Mouse (Mus musculus): ENCODE results near the gene Grin2a. TPM values are rescaled to one million over a fixed set of nuclear protein-coding genes. Genes with fewer than 3 reads are reported as not detected.

Gene Grin2a
- total RNA-seq, 2 experiments from 2014 or later = not detected

- ATAC-seq (replicated peaks; ENCODE audit: low FRiP score, low TSS enrichment, poor library complexity, severe bottlenecking) = no peak
Measured at GRCm38 (mm10) chr16:9583981-9584380, 411.4 kb downstream of the Grin2a start.

- ATAC-seq (replicated peaks; ENCODE audit: low FRiP score, low TSS enrichment, poor library complexity, severe bottlenecking) = no peak
Measured at GRCm38 (mm10) chr16:9571793-9572192, 423.6 kb downstream of the Grin2a start.

- ATAC-seq (replicated peaks; ENCODE audit: low FRiP score, low TSS enrichment, poor library complexity, severe bottlenecking) = no peak
Measured at GRCm38 (mm10) chr16:9567286-9567685, 428.1 kb downstream of the Grin2a start.

GRCm38 (mm10) chr16:9561816-9562215 lies 433.5 kb downstream of the Grin2a start:
- no peak for ATAC-seq (replicated peaks; ENCODE audit: low FRiP score, low TSS enrichment, poor library complexity, severe bottlenecking)

- ATAC-seq (replicated peaks; ENCODE audit: low FRiP score, low TSS enrichment, poor library complexity, severe bottlenecking) = no peak
Measured at GRCm38 (mm10) chr16:9535196-9535595, 460.2 kb downstream of the Grin2a start.

GRCm38 (mm10) chr16:9533564-9534332 lies 461.6 kb downstream of the Grin2a start:
- no peak for ATAC-seq (replicated peaks; ENCODE audit: low FRiP score, low TSS enrichment, poor library complexity, severe bottlenecking)

GRCm38 (mm10) chr16:9532843-9533532 lies 462.4 kb downstream of the Grin2a start:
- ATAC-seq (replicated peaks; ENCODE audit: low FRiP score, low TSS enrichment, poor library complexity, severe bottlenecking) = no peak

GRCm38 (mm10) chr16:9527214-9527613 lies 468.1 kb downstream of the Grin2a start:
- no peak for ATAC-seq (replicated peaks; ENCODE audit: low FRiP score, low TSS enrichment, poor library complexity, severe bottlenecking)

GRCm38 (mm10) chr16:9523314-9523713 lies 472.0 kb downstream of the Grin2a start:
- ATAC-seq (replicated peaks; ENCODE audit: low FRiP score, low TSS enrichment, poor library complexity, severe bottlenecking) = no peak

Other genes starting within 250 kb of the Grin2a start
- gene Rpl39l, start 174.7 kb upstream of the Grin2a start, total RNA-seq (2014; fragmentation: Nextera tagmentation) = not detected in 2 replicates
- not detected in 2 replicates for gene Rpl39l, start 174.7 kb upstream of the Grin2a start, total RNA-seq (2017)
- gene Atf7ip2, start 197.2 kb upstream of the Grin2a start, total RNA-seq (2014; fragmentation: Nextera tagmentation) = not detected in 2 replicates
- gene Atf7ip2, start 197.2 kb upstream of the Grin2a start, total RNA-seq (2017) = not detected in 2 replicates

Data from megakaryocyte-erythroid progenitor cell, adult 5-6 weeks (primary cell).